ENCODE assay signal across 7 mouse cellular contexts in genomic region chr3:101948572-101948971, GRCm38 (mm10). TPM values are rescaled to one million over a fixed set of nuclear protein-coding genes. Genes with fewer than 3 reads are reported as not detected.
DNase-seq lines count a peak whose midpoint lies in the region; ATAC-seq lines count a peak whose summit lies in the region.

No protein-coding gene starts in this region.

- peak; percentile 42; the same call in 1 of the 2 replicates for ATAC-seq in lung, embryonic 15.5 days (ENCODE audit: borderline replicate concordance, extremely low read depth, low FRiP score, low TSS enrichment)
- no peak for ATAC-seq in forebrain, embryonic 11.5 days (replicated peaks; ENCODE audit: low FRiP score)

- no peak overlapping the region for H3K4me2 ChIP-seq in lung, embryonic 15.5 days
- no peak overlapping the region for H3K4me2 ChIP-seq in forebrain, embryonic 11.5 days (ENCODE audit: low read depth, low read length, severe bottlenecking)

- H3K4me1 ChIP-seq in lung, embryonic 15.5 days = peaks cover 4% of the 10 kb centered on the region; the same call in 1 of the 2 replicates
- H3K4me1 ChIP-seq in forebrain, embryonic 11.5 days (replicated peaks; ENCODE audit: control insufficient read depth, insufficient read depth, low read length) = no peaks in the 10 kb centered on the region

- H3K4me3 ChIP-seq in lung, embryonic 15.5 days = no peak overlapping the region
- no peak overlapping the region for H3K4me3 ChIP-seq in forebrain, embryonic 11.5 days (ENCODE audit: low read depth, low read length)

- no peak overlapping the region for H3K27ac ChIP-seq in lung, embryonic 15.5 days
- H3K27ac ChIP-seq in forebrain, embryonic 11.5 days (ENCODE audit: low read depth, low read length) = no peak overlapping the region

- WGBS in lung, embryonic 15.5 days = 43% methylated on average over 3 of the region's 3 CpGs
- 85% methylated on average over 3 of the region's 3 CpGs for WGBS in forebrain, embryonic 11.5 days

- peak; percentile 62 for DNase-seq in 3134 (ENCODE audit: extremely low read depth, insufficient read length, low spot score)
- DNase-seq in 416B (ENCODE audit: low read depth) = peak; percentile 87
- peak; percentile 100 for DNase-seq in fat pad, adult 2 months (ENCODE audit: extremely low read depth, low read depth, low spot score)
- DNase-seq in spleen, postnatal 10 days (ENCODE audit: low spot score in 2 of 2) = no peak
- no peak for DNase-seq in left cerebral cortex, adult 11 months (ENCODE audit: low spot score)
- no peak for DNase-seq in forebrain, embryonic 11.5 days (ENCODE audit: low spot score)

- H3K9me3 ChIP-seq in lung, embryonic 15.5 days = no peaks in the 10 kb centered on the region
- H3K9me3 ChIP-seq in forebrain, embryonic 11.5 days (ENCODE audit: control insufficient read depth, low read length) = no peaks in the 10 kb centered on the region

- no peaks in the 10 kb centered on the region for H3K36me3 ChIP-seq in lung, embryonic 15.5 days
- H3K36me3 ChIP-seq in forebrain, embryonic 11.5 days (ENCODE audit: control insufficient read depth, insufficient read depth, low read length) = no peaks in the 10 kb centered on the region

- no peaks in the 10 kb centered on the region for H3K27me3 ChIP-seq in lung, embryonic 15.5 days
- no peaks in the 10 kb centered on the region for H3K27me3 ChIP-seq in forebrain, embryonic 11.5 days (ENCODE audit: control insufficient read depth, insufficient read depth, low read length)

- no peak overlapping the region for H3K9ac ChIP-seq in lung, embryonic 15.5 days
- H3K9ac ChIP-seq in forebrain, embryonic 11.5 days (ENCODE audit: low read length) = no peak overlapping the region

RNA-seq across cellular contexts. Expression of gene Slc22a15, which starts 24.3 kb away (rescaled TPM):
- 4.2 and 4.6 TPM in 2 replicates for polyA plus RNA-seq in lung, embryonic 15.5 days (2015; fragmentation: Nextera tagmentation; extraction: Ambion mirVana)
- 5.5 and 5.7 TPM in 2 replicates for polyA plus RNA-seq in forebrain, embryonic 11.5 days (2014; fragmentation: Nextera tagmentation; extraction: Ambion mirVana)

Comparison
In these comparisons a context has a peak if more than half of its experiments do, and no peak if none do; other contexts are left out.
1. DNase-seq: peak in 3134 (single experiment), 416B (single experiment) and fat pad, adult 2 months (single experiment); none in spleen, postnatal 10 days (0 of 2), left cerebral cortex, adult 11 months (single experiment) and forebrain, embryonic 11.5 days (single experiment).